Mouse (Mus musculus) thymus, adult 18-20 months (tissue): ENCODE data around the gene Pmf1.
A peak's percentile ranks its signal among the peaks of the same experiment; 100 is the strongest.
"Not testable (repeated sequence)": the region's sequence is repeated elsewhere in the genome, so short reads cannot be mapped to it uniquely, and the experiment has no call there.

Experiments used
- DNase-seq, 2 experiments: peaks; one replicate each; pipeline ENCODE4 v3.0.0; 2022; ENCODE audit warnings: mixed read lengths in 2 of 2

The Pmf1 gene

DNA sequence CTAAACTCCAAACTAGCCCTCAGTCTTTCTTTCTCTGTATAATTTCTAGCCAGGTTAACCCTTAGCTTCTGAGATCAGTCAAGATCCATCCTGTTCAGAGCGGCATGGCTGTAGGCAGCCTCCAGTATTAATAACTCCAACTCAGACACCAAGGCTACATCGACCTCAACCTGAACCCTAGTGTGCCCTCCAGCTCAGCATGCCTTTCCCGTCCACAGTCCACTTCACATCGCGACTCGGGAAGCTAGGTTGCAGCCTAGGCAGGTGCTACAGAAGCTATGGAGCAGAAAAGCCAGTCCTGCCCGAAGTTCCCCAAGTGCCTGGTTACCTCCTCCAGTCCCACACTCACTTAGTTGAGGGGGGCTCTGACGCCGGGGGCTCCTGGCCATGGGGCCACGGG lies 27.3 kb upstream of the Pmf1 start:
- DNase-seq, result no peak

DNA sequence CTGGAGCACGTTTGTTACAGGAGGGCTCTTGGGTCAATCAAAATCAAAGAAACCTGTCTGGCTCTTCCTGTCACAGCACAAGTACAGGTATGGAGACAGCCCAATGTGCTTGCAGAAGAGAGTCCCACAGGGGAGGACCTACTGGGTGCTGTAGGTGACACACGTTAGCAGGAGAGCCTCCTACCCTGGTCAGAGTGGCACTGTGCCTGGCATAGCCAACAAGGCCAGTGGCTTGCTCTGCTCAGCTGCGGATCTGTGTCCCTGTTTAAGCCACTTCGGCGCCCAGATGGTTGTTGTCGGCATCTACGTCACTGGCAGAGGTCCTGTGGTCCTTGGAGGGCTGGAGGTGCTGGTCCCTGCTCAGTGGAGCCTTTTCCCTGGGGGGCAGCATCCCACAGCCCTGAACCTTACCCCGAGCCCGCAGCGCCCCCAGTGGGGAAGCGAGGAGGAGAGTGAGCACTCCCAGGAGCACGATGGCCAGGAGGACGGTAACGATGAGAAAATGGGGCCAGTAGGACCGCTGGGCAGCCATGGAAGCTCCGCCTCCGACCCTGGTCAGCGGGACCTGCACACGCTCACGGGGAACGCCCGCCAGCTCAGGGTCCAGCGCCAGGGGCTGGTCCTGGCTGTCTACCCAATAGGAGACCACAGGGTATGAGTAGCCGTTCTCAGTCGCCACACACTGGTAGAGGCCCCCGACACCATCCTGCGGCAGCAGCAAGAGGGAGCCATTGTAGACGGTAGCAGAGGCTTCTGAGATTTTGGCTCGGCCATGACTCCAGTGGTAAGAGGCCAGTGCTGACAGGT lies 26.5 kb upstream of the Pmf1 start:
- DNase-seq, result no peak

DNA sequence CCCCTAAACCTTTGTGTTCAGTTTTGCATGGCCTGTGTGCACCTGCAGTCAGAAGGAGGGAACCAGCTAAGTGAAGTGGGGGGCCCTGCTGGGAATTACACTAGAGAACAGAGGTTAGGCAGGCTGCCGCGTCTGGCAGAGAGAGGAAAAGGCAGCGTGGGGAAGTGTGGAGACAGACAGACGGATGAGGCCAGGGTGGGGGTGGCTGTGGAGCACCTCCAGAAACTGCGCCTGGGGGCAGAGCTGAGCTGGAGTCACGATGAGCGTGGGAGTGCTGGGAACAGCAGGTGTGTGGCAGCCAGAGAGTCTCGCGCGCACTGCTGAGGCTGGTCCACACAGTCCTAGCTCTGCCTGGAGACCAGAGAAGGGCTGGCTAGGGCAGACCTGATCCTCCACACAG lies 25.4 kb upstream of the Pmf1 start:
- no peak for DNase-seq

DNA sequence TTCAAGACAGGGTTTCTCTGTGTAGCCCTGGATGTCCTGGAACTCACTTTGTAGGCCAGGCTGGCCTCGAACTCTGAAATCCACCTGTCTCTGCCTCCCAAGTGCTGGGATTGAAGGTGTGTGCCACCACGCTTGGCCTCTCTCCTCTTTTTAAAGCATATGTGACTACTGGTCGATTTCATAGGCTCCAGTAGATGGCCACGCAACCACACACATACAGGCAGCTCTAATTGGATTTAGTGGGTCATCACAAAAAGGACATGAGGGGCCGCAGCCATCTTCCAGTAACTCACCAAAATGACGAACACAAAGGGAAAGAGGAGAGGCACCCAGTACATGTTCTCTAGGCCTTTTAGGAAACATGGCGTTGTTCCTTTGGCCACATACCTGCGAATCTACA lies 18.5 kb upstream of the Pmf1 start:
- DNase-seq, result not testable (repeated sequence)

DNA sequence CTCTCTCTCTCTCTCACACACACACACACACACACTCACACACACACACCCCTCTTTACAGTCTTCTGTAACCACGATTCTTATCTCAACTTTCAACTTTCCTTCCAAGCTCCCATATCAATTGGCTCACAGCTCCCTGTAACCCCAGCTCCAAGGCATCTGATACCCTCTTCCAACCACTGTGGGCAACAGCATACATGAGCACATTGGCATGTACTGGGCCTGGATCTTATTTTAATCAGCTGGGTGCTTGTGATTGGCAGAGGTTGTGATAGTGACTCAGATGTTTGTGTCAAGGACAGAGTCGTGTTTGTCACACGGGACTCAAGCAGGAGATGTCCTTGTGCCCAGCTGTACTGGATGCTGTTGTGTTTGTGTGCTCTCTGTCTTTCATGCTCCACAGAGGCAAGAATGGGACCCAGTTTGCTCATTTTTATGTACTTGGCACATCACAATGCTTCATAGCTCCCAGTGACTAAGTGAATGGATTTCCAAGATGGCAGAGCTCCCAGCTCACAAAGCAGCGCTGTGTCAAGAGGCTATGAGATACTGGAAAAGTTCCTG lies 17.3 kb upstream of the Pmf1 start:
- DNase-seq, result no peak

DNA sequence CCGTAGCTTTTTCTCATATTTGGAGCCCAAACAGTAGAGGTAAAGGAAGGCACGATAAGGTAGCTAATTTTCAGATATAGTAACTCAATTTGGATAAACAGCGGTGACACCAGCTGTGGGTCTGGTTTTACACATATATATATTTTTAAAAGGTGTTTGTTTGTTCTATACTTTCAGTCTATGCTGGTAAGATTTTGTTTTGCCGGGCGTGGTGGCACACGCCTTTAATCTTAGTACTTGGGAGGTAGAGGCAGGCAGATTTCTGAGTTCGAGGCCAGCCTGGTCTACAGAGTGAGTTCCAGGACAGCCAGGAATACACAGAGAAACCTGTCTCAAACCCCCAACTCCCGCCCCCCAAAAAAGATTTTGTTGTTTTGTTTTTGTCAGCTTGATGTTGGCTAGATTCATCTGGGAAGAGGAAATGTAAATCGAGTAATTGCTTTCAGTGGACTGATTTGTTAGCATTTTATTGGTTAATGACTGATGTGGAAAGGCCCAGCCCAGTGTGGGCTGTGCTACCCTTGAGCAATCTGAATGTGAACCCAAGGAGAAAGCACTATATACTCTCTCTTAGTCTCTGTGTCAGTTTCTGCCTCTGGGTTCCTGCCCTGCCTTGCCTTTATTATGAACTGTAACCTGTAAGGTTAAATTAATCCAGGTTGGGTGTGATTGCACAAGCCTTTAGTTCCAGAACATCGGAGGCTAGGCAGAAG lies 15.7 kb upstream of the Pmf1 start:
- DNase-seq, result no peak

DNA sequence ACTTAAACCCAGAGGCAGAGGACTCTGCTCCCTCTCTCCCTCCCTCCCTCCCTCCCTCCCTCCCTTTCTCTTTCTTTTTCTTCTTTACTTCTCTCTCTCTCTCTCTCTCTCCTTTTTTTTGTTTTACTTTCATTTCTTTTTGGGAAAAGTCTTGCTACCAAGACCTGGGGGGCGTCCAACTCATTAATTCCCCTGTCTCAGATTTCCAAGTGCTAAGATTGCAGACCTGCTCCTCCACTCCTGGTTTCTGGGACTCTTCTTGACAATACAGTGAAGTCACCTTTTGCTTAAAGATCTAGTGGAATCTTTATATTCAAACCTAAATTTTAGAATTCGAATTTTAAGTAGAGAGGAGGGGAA lies 15.2 kb upstream of the Pmf1 start:
- no peak for DNase-seq

DNA sequence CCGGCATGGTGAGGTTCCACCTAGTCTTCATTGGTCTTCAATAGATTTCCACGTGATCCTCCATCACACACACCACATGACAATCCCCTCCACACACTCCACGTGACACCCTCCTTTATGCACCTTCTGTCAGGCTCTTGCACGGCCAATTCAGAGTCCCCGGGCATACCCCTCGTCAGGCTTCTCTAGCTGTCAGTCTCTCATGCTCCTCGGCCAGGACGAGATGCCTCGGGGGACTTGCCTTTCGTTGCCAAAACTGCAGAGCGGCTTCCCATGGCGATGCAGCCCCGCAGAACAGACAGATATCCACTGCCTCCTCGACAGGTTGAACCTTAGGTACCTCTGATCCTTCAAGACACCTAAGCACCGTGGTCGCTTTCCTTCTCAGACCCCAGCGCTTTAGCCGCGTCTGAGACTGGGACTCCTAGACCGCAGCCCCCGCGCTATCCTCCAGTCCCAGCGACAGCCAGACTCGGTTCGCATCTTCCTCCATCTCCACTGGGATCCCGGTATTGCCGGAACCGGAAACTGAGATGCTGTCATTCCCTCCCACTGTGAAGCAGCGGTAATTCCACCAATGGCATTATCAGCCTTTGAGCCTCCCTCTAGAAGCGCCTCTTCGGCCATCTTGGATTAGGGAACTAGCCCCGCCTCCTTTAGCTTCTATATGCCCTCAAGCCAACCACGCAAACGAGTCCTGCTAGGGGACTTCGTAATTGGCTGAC lies 14.6 kb upstream of the Pmf1 start, which contains the start of gene Slc25a44:
TSS of gene Slc25a44 (minus strand) at position 535 of the 725 bp plus-strand sequence.
- DNase-seq, result peak; percentile 80 to 92

DNA sequence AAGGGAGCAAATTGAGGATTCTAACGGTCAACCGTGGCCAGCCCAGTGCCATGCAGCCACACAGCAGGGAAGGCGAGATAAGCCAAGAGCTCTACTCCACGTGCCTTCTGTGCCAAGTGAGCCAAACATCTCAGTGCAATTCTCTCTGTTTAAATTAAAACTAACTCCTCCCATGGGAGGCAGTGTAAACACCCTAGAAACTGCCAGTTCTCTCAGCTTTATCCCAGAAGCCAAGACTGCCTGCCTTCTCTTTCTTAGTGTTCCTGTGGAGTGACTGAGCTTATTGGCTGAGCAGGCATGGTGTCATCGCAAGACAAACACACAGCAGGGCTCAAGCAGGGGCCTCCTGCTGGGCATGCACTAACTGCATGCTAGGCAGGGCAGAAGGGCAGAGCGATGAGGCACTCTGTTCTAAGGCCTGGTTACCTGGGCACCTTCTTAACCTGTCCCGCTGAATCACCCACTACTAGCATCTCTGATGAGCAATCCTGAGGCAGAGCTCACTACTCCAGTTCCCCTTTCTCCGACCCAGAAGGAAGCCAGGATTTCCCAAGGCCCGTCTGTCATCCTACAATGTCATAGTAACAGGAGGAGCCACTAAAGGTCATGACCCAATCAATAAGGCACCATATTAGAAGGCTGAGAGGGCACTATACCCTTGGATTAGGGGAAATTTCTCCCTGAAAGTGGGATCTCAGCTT lies 12.0 kb upstream of the Pmf1 start:
- DNase-seq, result no peak

DNA sequence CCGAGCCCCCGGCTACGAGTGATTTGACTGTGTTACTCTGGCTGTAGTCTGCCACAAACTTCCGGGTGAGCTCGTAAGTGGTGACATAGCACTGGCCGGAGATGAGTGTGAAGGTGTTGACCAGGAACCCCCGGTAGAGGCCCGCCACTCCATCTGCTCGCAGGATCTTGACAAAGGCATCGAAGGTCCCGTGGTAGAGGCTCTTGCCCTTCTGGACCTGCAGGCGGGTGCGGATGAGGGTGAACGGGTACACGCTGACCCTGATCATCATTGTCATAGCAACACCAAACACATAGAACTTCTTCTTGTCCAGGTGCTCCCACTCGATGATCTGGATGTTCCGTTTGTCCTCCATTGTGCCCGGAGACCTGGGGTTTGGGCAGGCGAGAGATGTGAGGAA lies 10.6 kb upstream of the Pmf1 start:
- DNase-seq, result no peak

DNA sequence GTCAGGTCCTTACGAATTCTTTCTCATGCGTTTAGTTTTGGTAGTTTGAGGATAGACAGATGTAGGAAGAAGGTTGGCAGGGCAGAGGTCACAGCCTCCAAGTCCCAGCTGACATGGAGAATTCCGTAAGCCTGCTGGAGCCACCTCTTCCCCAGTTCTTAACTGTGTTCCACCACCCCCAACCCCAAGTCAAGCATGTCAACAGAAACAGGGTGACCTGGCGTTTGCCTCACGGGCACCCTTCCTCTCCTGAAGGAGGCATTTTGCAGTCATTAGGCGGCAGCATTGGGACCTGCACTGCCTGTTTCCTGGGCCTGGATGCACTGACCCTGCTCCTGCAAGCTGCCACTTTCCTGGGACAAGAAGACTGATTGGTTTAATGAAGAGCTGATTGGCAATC lies 7.9 kb upstream of the Pmf1 start:
- no peak for DNase-seq

DNA sequence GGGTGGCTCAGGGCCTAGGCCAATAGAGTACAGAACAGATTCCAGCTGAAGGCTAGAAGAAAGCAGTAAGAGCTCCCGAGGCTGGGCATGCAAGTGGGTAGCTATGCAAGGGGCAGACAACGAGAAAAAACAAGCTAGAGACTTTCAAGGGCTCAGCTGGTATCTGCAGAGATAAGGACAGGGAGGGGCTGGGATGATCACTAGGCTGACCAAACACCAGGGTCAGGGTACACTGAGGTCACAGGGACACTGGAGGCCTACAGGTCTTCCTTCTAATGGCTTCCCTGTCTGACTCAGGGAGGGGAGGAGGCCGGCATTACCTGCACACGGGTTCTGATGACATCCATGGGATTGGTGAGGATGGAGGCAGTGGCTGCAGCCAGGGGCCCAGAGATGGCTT lies 5.5 kb upstream of the Pmf1 start:
- DNase-seq, result no peak

DNA sequence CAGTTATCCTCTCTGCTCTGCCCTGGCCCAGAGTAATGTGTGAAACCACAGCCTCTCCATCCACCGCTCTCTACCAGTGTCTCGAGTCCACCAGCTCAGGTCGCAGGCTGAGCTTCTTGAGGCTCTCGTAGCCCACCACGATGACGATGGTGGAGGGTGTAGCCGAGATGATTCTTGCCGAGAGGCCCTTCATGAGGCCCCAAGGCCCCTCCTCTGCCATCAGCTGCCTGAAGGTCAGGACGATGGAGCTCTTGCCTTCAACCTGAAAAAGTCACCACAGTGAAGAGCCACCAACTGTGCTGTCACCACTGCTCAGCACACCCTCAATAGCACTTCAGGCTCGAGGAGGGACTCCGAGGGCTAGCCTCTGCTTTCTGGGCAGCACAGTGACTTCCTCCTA lies 2.5 kb upstream of the Pmf1 start:
- DNase-seq, result no peak

DNA sequence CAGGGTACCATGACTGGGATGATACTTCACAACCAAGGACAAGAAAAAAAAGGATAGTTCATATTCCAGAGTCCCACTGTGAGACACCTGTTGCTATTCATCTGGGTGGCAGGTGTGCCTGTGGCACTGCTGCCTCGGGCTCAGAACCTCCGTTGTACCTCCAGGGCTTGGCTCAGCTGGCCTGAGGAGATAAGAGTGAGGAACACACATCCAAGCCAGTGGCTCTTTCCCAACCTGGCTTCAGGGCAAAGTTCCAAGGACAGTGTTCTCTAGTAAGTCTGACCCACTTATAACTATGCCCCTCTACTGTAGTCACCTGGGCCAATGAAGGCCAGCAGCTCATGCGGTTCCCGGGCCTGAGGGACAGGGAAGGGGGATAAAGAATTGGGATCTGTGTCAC lies 1.6 kb upstream of the Pmf1 start:
- DNase-seq, result no peak

DNA sequence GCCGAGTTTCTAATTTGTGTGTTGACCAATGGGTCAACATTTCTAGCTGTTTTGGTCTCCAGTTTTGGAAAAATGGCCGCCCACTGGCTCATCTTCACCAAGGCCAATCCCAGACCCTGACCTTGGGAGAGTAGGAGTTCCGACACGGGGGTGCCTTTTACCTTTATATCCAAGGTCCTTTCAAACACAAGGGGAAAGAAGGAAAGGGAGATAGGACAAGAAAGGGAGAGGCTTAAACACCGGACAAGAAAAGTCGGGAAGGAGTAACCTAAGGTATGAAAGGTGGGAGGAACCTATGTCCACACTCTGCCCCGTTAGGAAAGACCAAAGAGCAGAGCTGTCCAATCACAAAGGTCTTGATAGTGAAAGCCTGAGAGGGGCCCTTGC lies 507 bp upstream of the Pmf1 start:
- DNase-seq, result peak in 1 of 2 experiments; percentile 24

DNA sequence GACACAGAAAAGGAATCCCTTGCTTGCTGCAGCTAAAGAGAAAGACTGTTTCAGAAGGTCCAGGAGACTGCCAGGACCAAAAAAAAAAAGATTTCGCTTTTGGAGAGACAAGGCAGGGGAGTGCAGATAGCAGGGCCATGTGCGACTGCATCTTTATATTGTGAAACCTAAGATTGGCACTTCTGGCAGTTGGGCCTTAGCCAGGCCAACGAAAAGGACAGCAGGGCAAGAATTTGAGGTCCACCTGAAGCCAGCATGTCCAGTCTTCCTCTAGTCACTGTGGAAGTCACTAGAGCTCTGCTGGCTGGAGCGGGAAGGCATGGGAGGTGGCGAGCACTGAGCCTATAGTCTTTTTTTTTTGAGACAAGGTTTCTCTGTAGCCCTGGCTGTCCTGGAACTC lies 1.2 kb downstream of the Pmf1 start:
- no peak for DNase-seq

DNA sequence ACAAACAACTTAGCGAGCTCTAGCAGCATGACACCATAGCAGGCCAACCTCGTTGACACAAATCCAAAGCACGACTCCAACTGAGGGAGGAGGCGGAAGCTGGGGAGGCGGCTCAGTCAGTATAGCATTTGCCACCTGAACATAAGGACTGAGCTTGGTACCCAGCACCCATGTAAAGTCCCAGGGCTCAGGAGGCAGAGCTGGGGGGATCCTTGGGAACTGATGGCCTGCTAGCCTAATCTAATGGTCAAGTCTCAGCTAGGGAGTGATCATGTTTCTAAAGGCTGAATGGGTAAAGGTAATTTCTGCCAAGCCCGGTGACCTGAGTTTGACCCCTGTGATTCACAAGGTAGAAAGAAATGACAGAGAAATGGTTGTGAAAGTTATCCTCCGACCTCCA lies 2.6 kb downstream of the Pmf1 start:
- no peak for DNase-seq

DNA sequence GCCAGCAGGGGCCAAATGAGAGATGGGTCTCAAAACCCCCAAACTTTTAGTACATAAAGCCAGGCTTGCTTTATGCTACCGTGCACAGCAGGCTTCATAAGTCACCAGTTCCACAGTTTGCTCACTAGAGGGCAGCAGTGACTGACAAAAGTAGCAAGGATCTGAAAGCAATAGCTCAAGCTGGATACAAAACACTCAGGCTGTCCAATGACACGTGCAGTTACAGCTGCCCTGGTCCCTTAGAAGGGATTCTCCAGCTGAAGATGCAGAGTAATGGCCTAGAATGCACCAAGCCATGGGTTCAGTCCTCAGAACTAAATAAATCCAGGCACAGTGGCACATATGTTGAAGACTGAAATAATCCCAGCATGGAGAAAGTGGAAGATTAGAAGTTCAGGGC lies 3.0 kb downstream of the Pmf1 start:
- peak in 1 of 2 experiments; percentile 46 for DNase-seq

DNA sequence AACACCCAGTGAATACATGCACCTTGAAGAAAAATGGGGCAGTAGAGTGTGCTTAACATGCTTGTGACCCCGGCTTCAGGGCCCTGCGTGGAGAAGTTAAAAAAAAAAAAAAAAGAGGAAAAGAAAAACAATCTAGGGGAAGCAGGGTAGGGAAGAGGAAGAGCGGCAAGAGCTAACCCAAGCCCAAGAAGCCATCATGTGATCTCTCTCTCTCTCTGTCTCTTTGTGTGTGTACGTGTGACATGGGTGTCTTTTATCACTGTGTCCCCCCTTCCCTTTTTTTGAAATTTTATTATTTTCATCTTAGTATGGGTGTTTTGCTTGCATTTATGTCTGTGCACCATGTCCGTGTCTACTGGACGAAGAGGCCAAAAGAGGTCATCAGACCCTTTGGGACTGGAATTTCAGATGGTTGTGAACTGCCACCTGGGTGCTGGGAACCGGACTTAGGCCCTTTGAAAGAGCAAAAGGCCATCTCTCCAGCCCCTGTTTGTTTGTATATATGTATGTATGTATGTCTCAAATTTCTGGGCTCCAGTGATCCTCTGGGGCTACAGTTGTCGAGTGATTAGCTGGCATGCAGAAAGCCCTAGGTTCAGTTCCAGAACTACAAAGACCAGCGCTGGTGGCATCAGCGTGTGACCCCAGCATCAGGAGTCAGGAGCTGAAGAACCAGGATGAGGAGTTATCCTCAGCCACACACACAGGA lies 6.5 kb downstream of the Pmf1 start:
- DNase-seq, result no peak

DNA sequence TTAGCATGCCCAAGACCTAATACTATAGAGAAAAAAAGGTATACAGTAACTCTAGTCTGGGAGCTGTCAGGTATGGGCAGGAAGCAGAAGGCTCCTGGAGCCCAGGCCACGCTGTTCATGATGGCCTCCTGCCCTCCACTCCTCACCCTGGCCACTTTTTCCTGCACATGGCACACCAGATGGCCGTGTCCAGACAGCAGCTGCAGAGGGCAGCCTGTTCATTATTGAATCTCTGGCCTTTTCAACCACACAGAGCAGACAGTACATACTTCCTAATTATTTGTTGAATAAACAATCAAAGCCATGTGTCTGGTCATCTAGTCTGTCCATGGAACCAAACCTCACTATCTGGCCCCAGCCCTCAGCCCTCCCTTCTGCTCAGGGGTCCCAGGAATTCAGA lies 11.5 kb downstream of the Pmf1 start:
- no peak for DNase-seq

DNA sequence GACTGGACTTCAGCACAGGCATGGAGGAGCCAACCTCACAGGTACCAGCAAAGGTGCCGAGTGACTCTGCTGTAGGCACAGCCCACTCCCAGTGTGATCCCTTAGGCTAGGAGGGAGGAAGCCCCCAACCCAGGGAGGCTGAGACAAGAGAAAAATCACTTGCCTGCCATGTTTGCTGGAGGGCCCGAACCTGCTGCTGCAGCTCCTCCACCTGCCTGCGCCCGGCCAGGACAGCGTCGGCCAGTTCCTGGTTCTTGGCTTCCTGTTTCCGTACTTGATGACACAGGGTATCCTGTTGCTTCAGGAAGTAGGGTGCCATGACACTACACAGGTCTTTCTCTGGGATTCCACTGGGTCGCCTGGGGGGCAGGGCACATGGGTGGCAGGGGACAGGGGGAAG lies 14.4 kb downstream of the Pmf1 start:
- DNase-seq, result no peak

DNA sequence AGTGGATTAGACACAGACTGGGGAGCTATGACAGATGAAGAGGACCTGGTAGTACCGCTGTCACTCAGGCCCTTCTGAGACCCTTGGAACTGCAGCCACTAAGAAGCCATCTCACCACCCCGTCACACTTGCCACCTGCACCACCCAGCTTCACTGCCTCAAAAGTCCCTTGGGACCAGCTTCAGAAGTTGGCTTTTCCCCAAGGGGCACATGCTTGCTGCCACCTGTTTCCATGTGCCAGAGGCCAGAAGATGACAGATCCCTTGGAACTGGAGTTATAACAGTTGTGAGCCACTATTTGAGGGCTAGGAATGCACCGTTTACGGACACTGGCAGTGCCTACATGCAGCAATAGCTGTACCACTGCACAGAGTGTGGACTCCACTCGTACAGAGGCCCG lies 14.8 kb downstream of the Pmf1 start:
- DNase-seq, result no peak
